Mouse (Mus musculus) embryonic facial prominence, embryonic 13.5 days (tissue): ENCODE results near the gene Mesp2. TPM values are rescaled to one million over a fixed set of nuclear protein-coding genes. Genes with fewer than 3 reads are reported as not detected.
A peak's percentile ranks its signal among the peaks of the same experiment; 100 is the strongest.
"Not testable (repeated sequence)": the region's sequence is repeated elsewhere in the genome, so short reads cannot be mapped to it uniquely, and the experiment has no call there.

Experiments
- ATAC-seq: fragments of 200-750 bp; cut with Nextera tagmentation; 2 replicates; pipeline ENCODE4 v1.8.0; 2017; ENCODE audit warnings: low read depth; ENCODE audit not compliant: insufficient number of reproducible peaks, insufficient read depth, low FRiP score, low TSS enrichment
- H3K27ac ChIP-seq: fragments of 300-500 bp; sonication (generic); 2 replicates; pipeline ENCODE4 v1.5.1; 2015; ENCODE audit warnings: moderate library complexity, mild to moderate bottlenecking, inconsistent platforms
- H3K27me3 ChIP-seq: fragments of 300-500 bp; sonication (generic); 2 replicates; pipeline ENCODE4 v1.6.1; 2015; ENCODE audit warnings: mild to moderate bottlenecking, inconsistent platforms
- H3K36me3 ChIP-seq: fragments of 300-500 bp; sonication (generic); 2 replicates; pipeline ENCODE4 v1.6.1; 2015; ENCODE audit warnings: mild to moderate bottlenecking, inconsistent platforms
- H3K4me1 ChIP-seq: fragments of 300-500 bp; sonication (generic); 2 replicates; pipeline ENCODE4 v1.6.1; 2015; ENCODE audit warnings: inconsistent platforms
- H3K4me2 ChIP-seq: fragments of 300-500 bp; sonication (generic); 2 replicates; pipeline ENCODE4 v1.6.1; 2015; ENCODE audit warnings: moderate library complexity, mild to moderate bottlenecking, inconsistent platforms
- H3K4me3 ChIP-seq: fragments of 300-500 bp; sonication (generic); 2 replicates; pipeline ENCODE4 v1.5.1; 2015; ENCODE audit warnings: mild to moderate bottlenecking, inconsistent platforms
- H3K9ac ChIP-seq: fragments of 300-500 bp; sonication (generic); 2 replicates; pipeline ENCODE4 v1.6.1; 2015; ENCODE audit warnings: mild to moderate bottlenecking, inconsistent platforms
- H3K9me3 ChIP-seq: fragments of 300-500 bp; sonication (generic); 2 replicates; pipeline ENCODE4 v1.6.1; 2016; ENCODE audit warnings: inconsistent platforms
- WGBS: fragments of 180-500 bp; shearing (Covaris S2); methylation state at CpG from one replicate; pipeline ENCODE4 v1.1.7; 2015; ENCODE audit warnings: mixed read lengths; 5-methylcytosine and 5-hydroxymethylcytosine counted together
- polyA plus RNA-seq: library from polyadenylated mRNA; unstranded; fragments of >200 nt; fragmentation: Nextera tagmentation; extraction: Ambion mirVana; gene quantifications from 2 replicates; pipeline ENCODE4 v1.2.1, GENCODE M21; 2015

Gene Mesp2
- polyA plus RNA-seq, 1 experiment from 2014 or later, result 0.10 TPM

- H3K9ac ChIP-seq, H3K4me2 ChIP-seq, H3K9me3 ChIP-seq, H3K4me3 ChIP-seq, H3K36me3 ChIP-seq, H3K27ac ChIP-seq, ATAC-seq: not testable (repeated sequence)
- peaks cover 53% of the 10 kb centered on the region for H3K27me3 ChIP-seq
- peaks cover 14% of the 10 kb centered on the region for H3K4me1 ChIP-seq
- 26% methylated on average over 2 of the region's 2 CpGs for WGBS
Measured at GRCm38 (mm10) chr7:79789812-79790211, 20.7 kb upstream of the Mesp2 start.

DNA sequence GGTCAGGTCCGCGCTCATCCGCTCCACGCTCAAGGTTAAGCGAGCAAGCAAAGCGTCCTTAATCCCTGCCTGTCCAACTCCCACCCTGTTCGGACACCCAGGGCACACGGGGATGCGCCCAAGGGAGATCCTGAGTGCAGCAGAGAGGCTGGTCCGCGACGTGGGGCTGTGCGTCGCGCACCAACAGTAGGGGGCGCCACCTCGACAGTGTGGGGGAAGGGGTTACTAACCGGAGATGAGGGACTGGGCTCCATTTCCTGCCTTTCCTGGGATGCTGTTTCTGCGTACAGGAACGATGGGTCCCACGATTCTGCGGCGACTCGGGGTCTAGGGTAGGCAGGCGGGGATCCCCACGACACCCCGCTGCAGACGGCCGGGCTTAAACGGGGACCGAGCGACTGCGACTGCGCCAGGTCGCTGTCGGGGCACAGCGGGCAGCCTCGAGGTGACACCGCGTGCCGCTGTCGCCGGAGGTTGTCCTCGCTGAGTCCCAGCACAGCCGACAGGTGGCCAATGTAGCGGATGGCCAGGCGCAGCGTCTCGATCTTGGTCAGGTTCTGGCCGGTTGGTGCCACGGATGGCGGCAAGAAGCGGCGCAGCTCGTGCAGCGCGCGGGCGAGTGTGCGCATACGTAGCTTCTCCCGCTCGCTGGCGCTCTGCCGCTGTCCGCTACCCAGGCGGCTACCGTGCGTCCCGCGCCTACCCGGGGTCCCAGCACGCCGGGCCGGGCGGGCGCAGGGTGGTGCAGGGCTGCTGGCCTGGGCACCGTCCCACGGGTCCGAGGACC is 17.7 kb upstream of the Mesp2 start:
- WGBS, result 2% methylated on average over 79 of the region's 80 CpGs
- ATAC-seq, result no peak
- Histone ChIP-seq H3K27ac (no peak overlapping the region), H3K36me3 (no peaks in the 10 kb centered on the region), H3K4me1 (peaks cover 14% of the 10 kb centered on the region), H3K27me3 (peaks cover 65% of the 10 kb centered on the region), H3K4me2 (peak overlapping the region; percentile 89), H3K9me3 (no peaks in the 10 kb centered on the region), H3K4me3 (peak overlapping the region; percentile 53), H3K9ac (peak overlapping the region; percentile 66)

DNA sequence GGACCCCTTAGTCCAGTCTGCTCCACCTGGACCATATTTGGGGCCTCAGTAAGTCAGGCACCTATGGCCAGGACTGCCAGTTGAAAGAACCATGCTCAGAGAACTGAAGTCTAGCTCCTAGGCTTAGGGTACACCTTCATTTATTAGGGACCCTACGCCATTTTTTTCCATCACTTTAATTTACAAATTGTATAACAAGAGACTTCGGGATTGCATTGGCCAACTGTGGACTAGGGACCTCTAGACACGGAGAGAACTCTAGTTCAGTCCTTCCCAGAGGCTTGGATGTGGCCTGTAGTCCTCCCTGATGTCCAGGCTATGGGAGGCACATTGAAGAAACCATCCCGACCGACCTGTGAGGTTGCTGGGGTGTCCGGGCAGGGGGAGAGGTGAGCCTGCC is 16.8 kb upstream of the Mesp2 start, which contains the start of gene Mesp1:
Gene Mesp1 (minus strand): TSS at position 101 of the 400 bp plus-strand sequence.
- Histone ChIP-seq H3K9ac (peak within 1 kb of the TSS; percentile 66), H3K4me2 (peak within 1 kb of the TSS; percentile 89), H3K27me3 (peaks cover 66% of the 10 kb centered on the region), H3K27ac (no peak within 1 kb of the TSS), H3K36me3 (no peaks in the 10 kb centered on the region), H3K4me1 (peaks cover 17% of the 10 kb centered on the region), H3K9me3 (no peaks in the 10 kb centered on the region), H3K4me3 (peak within 1 kb of the TSS; percentile 53)
- WGBS, result 67% methylated on average over 6 of the region's 6 CpGs
- ATAC-seq, result no peak

GRCm38 (mm10) chr7:79798606-79799005 is 11.9 kb upstream of the Mesp2 start:
- ATAC-seq, result no peak
- WGBS, result 9% methylated on average over 5 of the region's 5 CpGs

GRCm38 (mm10) chr7:79799048-79799447 is 11.5 kb upstream of the Mesp2 start:
- Histone ChIP-seq H3K27me3 (peaks cover 24% of the 10 kb centered on the region), H3K9ac (no peak overlapping the region), H3K27ac (no peak overlapping the region), H3K4me3 (no peak overlapping the region), H3K36me3 (no peaks in the 10 kb centered on the region), H3K4me1 (peaks cover 9% of the 10 kb centered on the region), H3K9me3 (no peaks in the 10 kb centered on the region), H3K4me2 (no peak overlapping the region)
- ATAC-seq, result no peak
- 2% methylated on average over 8 of the region's 8 CpGs for WGBS

More at GRCm38 (mm10) chr7:79798606-79799005, 11.9 kb upstream of the Mesp2 start:
- H3K36me3 ChIP-seq, result no peaks in the 10 kb centered on the region
- peaks cover 29% of the 10 kb centered on the region for H3K27me3 ChIP-seq
- no peak overlapping the region for H3K4me3 ChIP-seq
- peaks cover 5% of the 10 kb centered on the region for H3K4me1 ChIP-seq
- no peak overlapping the region for H3K9ac ChIP-seq
- no peaks in the 10 kb centered on the region for H3K9me3 ChIP-seq
- H3K27ac ChIP-seq, result no peak overlapping the region
- no peak overlapping the region for H3K4me2 ChIP-seq

DNA sequence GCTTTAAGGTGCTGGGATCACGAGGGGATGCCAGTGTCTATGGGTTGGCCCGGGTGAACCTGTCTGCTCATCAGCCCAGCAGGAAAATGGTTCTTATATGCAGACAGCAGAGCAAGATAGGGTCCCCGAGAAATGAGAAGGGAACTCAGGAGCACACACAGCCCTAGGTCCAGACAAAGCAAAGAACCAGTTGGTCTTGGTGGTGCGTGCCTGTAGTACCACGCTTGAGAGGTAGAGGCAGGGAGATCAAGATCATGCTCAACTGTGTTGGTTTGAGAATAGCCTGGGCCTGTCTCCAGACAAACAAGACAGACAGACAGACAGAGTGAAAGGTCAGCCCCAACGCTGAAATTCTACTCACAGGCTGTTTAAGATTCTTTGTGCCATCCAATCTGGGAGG is 11.0 kb upstream of the Mesp2 start:
- peaks cover 20% of the 10 kb centered on the region for H3K27me3 ChIP-seq
- no peak overlapping the region for H3K4me3 ChIP-seq
- peaks cover 13% of the 10 kb centered on the region for H3K4me1 ChIP-seq
- no peak for ATAC-seq
- no peaks in the 10 kb centered on the region for H3K36me3 ChIP-seq
- H3K4me2 ChIP-seq, result no peak overlapping the region
- WGBS, result 69% methylated on average over 6 of the region's 6 CpGs
- no peak overlapping the region for H3K9ac ChIP-seq
- no peaks in the 10 kb centered on the region for H3K9me3 ChIP-seq
- H3K27ac ChIP-seq, result no peak overlapping the region

DNA sequence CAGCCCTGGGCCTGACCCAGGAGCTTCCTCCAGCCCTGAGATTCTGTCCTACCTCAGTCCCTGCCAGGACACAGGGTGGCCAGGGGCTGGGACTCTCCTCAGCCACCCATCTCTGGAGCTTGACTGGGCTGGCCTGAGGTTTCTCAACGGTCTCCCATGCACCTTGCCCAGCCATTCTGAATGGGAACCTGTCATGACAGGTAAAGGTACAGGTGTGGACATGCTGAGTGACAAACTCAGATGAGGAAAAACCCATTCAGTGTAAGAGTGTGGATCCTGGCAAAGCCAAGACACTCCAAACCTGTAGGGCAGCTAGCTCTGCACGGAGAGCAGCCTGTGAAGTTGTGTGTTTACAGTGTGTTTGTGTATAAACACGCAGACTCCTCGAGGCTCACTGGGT is 10.2 kb upstream of the Mesp2 start:
- WGBS, result 74% methylated on average over 4 of the region's 4 CpGs
- Histone ChIP-seq H3K4me1 (peaks cover 13% of the 10 kb centered on the region), H3K4me2 (no peak overlapping the region), H3K4me3 (no peak overlapping the region), H3K27ac (no peak overlapping the region), H3K9ac (0 out of 2 replicates have a peak overlapping the region, but pooled peaks have one; percentile 16), H3K36me3 (no peaks in the 10 kb centered on the region), H3K9me3 (no peaks in the 10 kb centered on the region), H3K27me3 (peaks cover 12% of the 10 kb centered on the region)
- no peak for ATAC-seq

GRCm38 (mm10) chr7:79801391-79801790 is 9.1 kb upstream of the Mesp2 start:
- Histone ChIP-seq H3K4me1 (peaks cover 13% of the 10 kb centered on the region), H3K4me2 (no peak overlapping the region), H3K27ac (no peak overlapping the region), H3K36me3 (no peaks in the 10 kb centered on the region), H3K9me3 (no peaks in the 10 kb centered on the region), H3K4me3 (no peak overlapping the region), H3K27me3 (peaks cover 4% of the 10 kb centered on the region; the same call in 1 of the 2 replicates), H3K9ac (no peak overlapping the region; the same call in 1 of the 2 replicates)
- no peak for ATAC-seq
- WGBS, result 75% methylated on average over 11 of the region's 11 CpGs

GRCm38 (mm10) chr7:79802037-79802436 is 8.5 kb upstream of the Mesp2 start:
- H3K4me3 ChIP-seq, result no peak overlapping the region
- no peak overlapping the region for H3K9ac ChIP-seq
- no peak overlapping the region for H3K4me2 ChIP-seq
- no peaks in the 10 kb centered on the region for H3K9me3 ChIP-seq
- no peaks in the 10 kb centered on the region for H3K36me3 ChIP-seq
- no peak overlapping the region for H3K27ac ChIP-seq
- no peak for ATAC-seq
- peaks cover 4% of the 10 kb centered on the region; the same call in 1 of the 2 replicates for H3K27me3 ChIP-seq
- H3K4me1 ChIP-seq, result peaks cover 13% of the 10 kb centered on the region
- 55% methylated on average over 5 of the region's 5 CpGs for WGBS

- no peak overlapping the region for H3K4me2 ChIP-seq
- ATAC-seq, result no peak
- no peak overlapping the region for H3K4me3 ChIP-seq
- no peak overlapping the region for H3K27ac ChIP-seq
- no peak overlapping the region for H3K9ac ChIP-seq
- no peaks in the 10 kb centered on the region for H3K27me3 ChIP-seq
- 51% methylated on average over 2 of the region's 2 CpGs for WGBS
- peaks cover 8% of the 10 kb centered on the region for H3K4me1 ChIP-seq
- H3K36me3 ChIP-seq, result no peaks in the 10 kb centered on the region
- no peaks in the 10 kb centered on the region for H3K9me3 ChIP-seq
Measured at GRCm38 (mm10) chr7:79803887-79804286, 6.6 kb upstream of the Mesp2 start.

DNA sequence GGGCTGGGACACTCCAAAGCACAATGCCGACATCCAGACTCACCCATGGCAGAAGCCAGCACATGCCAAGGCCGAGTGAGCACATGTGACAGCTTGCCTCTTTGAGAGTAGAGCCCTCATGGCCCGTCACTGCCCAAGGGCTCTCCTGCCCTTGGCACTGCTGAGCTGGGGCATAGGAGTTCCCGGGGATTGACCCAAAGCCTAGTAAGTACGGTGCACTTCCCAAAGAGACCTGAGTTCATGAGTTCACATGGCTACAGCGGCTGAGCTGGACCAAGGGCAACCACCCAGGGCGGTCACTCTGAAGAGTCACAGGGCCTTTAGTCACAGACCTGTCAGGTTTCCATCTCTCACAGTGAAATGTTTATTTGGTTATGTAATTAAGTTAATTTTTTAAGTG is 2.0 kb upstream of the Mesp2 start:
- no peak for ATAC-seq
- Histone ChIP-seq H3K4me1 (peaks cover 14% of the 10 kb centered on the region), H3K9ac (no peak overlapping the region), H3K4me2 (no peak overlapping the region), H3K4me3 (no peak overlapping the region), H3K9me3 (no peaks in the 10 kb centered on the region), H3K36me3 (no peaks in the 10 kb centered on the region), H3K27ac (no peak overlapping the region), H3K27me3 (peaks cover 26% of the 10 kb centered on the region)
- WGBS, result 79% methylated on average over 7 of the region's 7 CpGs

DNA sequence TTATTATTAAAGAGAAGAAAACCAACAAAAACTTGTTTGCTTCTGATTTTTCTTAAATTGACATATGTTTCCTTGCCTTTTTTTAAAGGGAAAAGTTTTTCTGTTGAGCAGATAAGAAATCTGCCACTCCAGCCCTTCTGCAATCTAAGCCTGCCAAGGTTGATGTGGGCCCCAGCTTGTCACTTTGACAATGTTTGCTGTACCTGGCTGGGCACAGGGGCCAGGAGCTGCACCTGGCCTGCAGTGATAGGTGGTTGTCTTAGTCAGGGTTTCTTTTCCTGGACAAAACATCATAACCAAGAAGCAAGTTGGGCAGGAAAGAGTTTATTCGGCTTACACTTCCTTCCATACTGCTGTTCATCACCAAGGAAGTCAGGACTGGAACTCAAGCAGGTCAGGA is 2.9 kb downstream of the Mesp2 start:
- no peak for ATAC-seq
- Histone ChIP-seq H3K9ac (no peak overlapping the region), H3K36me3 (no peaks in the 10 kb centered on the region), H3K9me3 (no peaks in the 10 kb centered on the region), H3K4me1 (peaks cover 13% of the 10 kb centered on the region), H3K27ac (no peak overlapping the region), H3K27me3 (peaks cover 35% of the 10 kb centered on the region), H3K4me2 (no peak overlapping the region), H3K4me3 (no peak overlapping the region)
- 86% methylated on average over 1 of the region's 1 CpGs for whole genome bisulfite sequencing
